Mouse (Mus musculus): ENCODE results near the gene Clec9a. TPM values are rescaled to one million over a fixed set of nuclear protein-coding genes. Genes with fewer than 3 reads are reported as not detected.
A peak's percentile ranks its signal among the peaks of the same experiment; 100 is the strongest.

Clec9a gene
- 0.23 and 0.26 TPM in 2 replicates for polyA plus RNA-seq (2014; fragmentation: Nextera tagmentation; extraction: Ambion mirVana)

GRCm38 (mm10) chr6:129408562-129408961, at the start of gene Clec9a:
Clec9a (plus strand) TSS chr6:129408862.
- WGBS: 90% methylated on average over 2 of the region's 2 CpGs
- H3K27me3 ChIP-seq (ENCODE audit: control insufficient read depth, insufficient read depth, low read length): no peaks in the 10 kb centered on the region
- no peak within 1 kb of the TSS for H3K9ac ChIP-seq (ENCODE audit: low read length)
- H3K4me2 ChIP-seq: no peak within 1 kb of the TSS
- H3K27ac ChIP-seq (ENCODE audit: low read depth, low read length): no peak within 1 kb of the TSS
- ATAC-seq (ENCODE audit: low FRiP score) (no peak), DNase-seq (ENCODE audit: low spot score, missing footprints) (no peak)
- H3K4me1 ChIP-seq (ENCODE audit: control insufficient read depth, insufficient read depth, low read length): no peaks in the 10 kb centered on the region
- no peak within 1 kb of the TSS for H3K4me3 ChIP-seq (ENCODE audit: low read depth, low read length)
- H3K36me3 ChIP-seq (ENCODE audit: control insufficient read depth, insufficient read depth, low read length): no peaks in the 10 kb centered on the region
- no peaks in the 10 kb centered on the region for H3K9me3 ChIP-seq (ENCODE audit: control insufficient read depth, low read length)

- ATAC-seq (ENCODE audit: low FRiP score) (no peak), DNase-seq (ENCODE audit: low spot score, missing footprints) (peak; percentile 47)
- WGBS: 88% methylated on average over 2 of the region's 2 CpGs
- H3K4me1 ChIP-seq (ENCODE audit: control insufficient read depth, insufficient read depth, low read length): no peaks in the 10 kb centered on the region
- H3K9me3 ChIP-seq (ENCODE audit: control insufficient read depth, low read length): no peaks in the 10 kb centered on the region
- no peak overlapping the region for H3K4me3 ChIP-seq (ENCODE audit: low read depth, low read length)
- H3K27me3 ChIP-seq (ENCODE audit: control insufficient read depth, insufficient read depth, low read length): no peaks in the 10 kb centered on the region
- H3K36me3 ChIP-seq (ENCODE audit: control insufficient read depth, insufficient read depth, low read length): no peaks in the 10 kb centered on the region
- no peak overlapping the region for H3K4me2 ChIP-seq
- H3K9ac ChIP-seq (ENCODE audit: low read length): no peak overlapping the region
- H3K27ac ChIP-seq (ENCODE audit: low read depth, low read length): no peak overlapping the region
Measured at GRCm38 (mm10) chr6:129359515-129359914, 49.1 kb upstream of the Clec9a start.

- no peak for DNase-seq (ENCODE audit: low spot score, missing footprints)
Measured at GRCm38 (mm10) chr6:129363942-129364341, 44.7 kb upstream of the Clec9a start.

GRCm38 (mm10) chr6:129365959-129366359, 42.7 kb upstream of the Clec9a start:
- peak; percentile 71 for ATAC-seq (ENCODE audit: low FRiP score)
- Histone ChIP-seq H3K9ac (ENCODE audit: low read length) (no peak overlapping the region), H3K4me1 (ENCODE audit: control insufficient read depth, insufficient read depth, low read length) (no peaks in the 10 kb centered on the region), H3K4me3 (ENCODE audit: low read depth, low read length) (no peak overlapping the region), H3K36me3 (ENCODE audit: control insufficient read depth, insufficient read depth, low read length) (no peaks in the 10 kb centered on the region), H3K27ac (ENCODE audit: low read depth, low read length) (no peak overlapping the region), H3K4me2 (no peak overlapping the region), H3K9me3 (ENCODE audit: control insufficient read depth, low read length) (no peaks in the 10 kb centered on the region), H3K27me3 (ENCODE audit: control insufficient read depth, insufficient read depth, low read length) (no peaks in the 10 kb centered on the region)
- peak; percentile 89 for DNase-seq (ENCODE audit: low spot score, missing footprints)
- 18% methylated on average over 6 of the region's 6 CpGs for WGBS

More at GRCm38 (mm10) chr6:129363942-129364341, 44.7 kb upstream of the Clec9a start:
- no peak for ATAC-seq (ENCODE audit: low FRiP score)
- Histone ChIP-seq H3K9ac (ENCODE audit: low read length) (no peak overlapping the region), H3K4me3 (ENCODE audit: low read depth, low read length) (no peak overlapping the region), H3K27me3 (ENCODE audit: control insufficient read depth, insufficient read depth, low read length) (no peaks in the 10 kb centered on the region), H3K9me3 (ENCODE audit: control insufficient read depth, low read length) (no peaks in the 10 kb centered on the region), H3K27ac (ENCODE audit: low read depth, low read length) (no peak overlapping the region), H3K4me2 (no peak overlapping the region), H3K36me3 (ENCODE audit: control insufficient read depth, insufficient read depth, low read length) (no peaks in the 10 kb centered on the region), H3K4me1 (ENCODE audit: control insufficient read depth, insufficient read depth, low read length) (no peaks in the 10 kb centered on the region)
- 42% methylated on average over 1 of the region's 1 CpGs for WGBS

- DNase-seq (ENCODE audit: low spot score, missing footprints): no peak
- Histone ChIP-seq H3K9me3 (ENCODE audit: control insufficient read depth, low read length) (no peaks in the 10 kb centered on the region), H3K4me1 (ENCODE audit: control insufficient read depth, insufficient read depth, low read length) (no peaks in the 10 kb centered on the region), H3K4me2 (no peak overlapping the region), H3K9ac (ENCODE audit: low read length) (no peak overlapping the region), H3K27me3 (ENCODE audit: control insufficient read depth, insufficient read depth, low read length) (no peaks in the 10 kb centered on the region), H3K27ac (ENCODE audit: low read depth, low read length) (no peak overlapping the region), H3K36me3 (ENCODE audit: control insufficient read depth, insufficient read depth, low read length) (no peaks in the 10 kb centered on the region), H3K4me3 (ENCODE audit: low read depth, low read length) (no peak overlapping the region)
- ATAC-seq (ENCODE audit: low FRiP score): no peak
- WGBS: 68% methylated on average over 7 of the region's 7 CpGs
Measured at GRCm38 (mm10) chr6:129369374-129370132, 39.1 kb upstream of the Clec9a start.

- WGBS: 93% methylated on average over 2 of the region's 2 CpGs
- Histone ChIP-seq H3K9me3 (ENCODE audit: control insufficient read depth, low read length) (no peaks in the 10 kb centered on the region), H3K36me3 (ENCODE audit: control insufficient read depth, insufficient read depth, low read length) (no peaks in the 10 kb centered on the region), H3K9ac (ENCODE audit: low read length) (no peak overlapping the region), H3K4me3 (ENCODE audit: low read depth, low read length) (no peak overlapping the region), H3K27me3 (ENCODE audit: control insufficient read depth, insufficient read depth, low read length) (no peaks in the 10 kb centered on the region), H3K4me1 (ENCODE audit: control insufficient read depth, insufficient read depth, low read length) (no peaks in the 10 kb centered on the region), H3K4me2 (no peak overlapping the region), H3K27ac (ENCODE audit: low read depth, low read length) (no peak overlapping the region)
- ATAC-seq (ENCODE audit: low FRiP score) (no peak), DNase-seq (ENCODE audit: low spot score, missing footprints) (no peak)
Measured at GRCm38 (mm10) chr6:129374937-129375471, 33.7 kb upstream of the Clec9a start.

- no peak for DNase-seq (ENCODE audit: low spot score, missing footprints)
- WGBS: 69% methylated on average over 4 of the region's 4 CpGs
- ATAC-seq (ENCODE audit: low FRiP score): no peak
- Histone ChIP-seq H3K4me1 (ENCODE audit: control insufficient read depth, insufficient read depth, low read length) (no peaks in the 10 kb centered on the region), H3K4me3 (ENCODE audit: low read depth, low read length) (no peak overlapping the region), H3K27ac (ENCODE audit: low read depth, low read length) (no peak overlapping the region), H3K9me3 (ENCODE audit: control insufficient read depth, low read length) (no peaks in the 10 kb centered on the region), H3K9ac (ENCODE audit: low read length) (no peak overlapping the region), H3K36me3 (ENCODE audit: control insufficient read depth, insufficient read depth, low read length) (no peaks in the 10 kb centered on the region), H3K4me2 (no peak overlapping the region), H3K27me3 (ENCODE audit: control insufficient read depth, insufficient read depth, low read length) (no peaks in the 10 kb centered on the region)
Measured at GRCm38 (mm10) chr6:129380454-129380853, 28.2 kb upstream of the Clec9a start.

- Histone ChIP-seq H3K27ac (ENCODE audit: low read depth, low read length) (no peak overlapping the region), H3K4me3 (ENCODE audit: low read depth, low read length) (no peak overlapping the region), H3K9ac (ENCODE audit: low read length) (no peak overlapping the region), H3K36me3 (ENCODE audit: control insufficient read depth, insufficient read depth, low read length) (no peaks in the 10 kb centered on the region), H3K9me3 (ENCODE audit: control insufficient read depth, low read length) (no peaks in the 10 kb centered on the region), H3K4me2 (no peak overlapping the region), H3K27me3 (ENCODE audit: control insufficient read depth, insufficient read depth, low read length) (no peaks in the 10 kb centered on the region), H3K4me1 (ENCODE audit: control insufficient read depth, insufficient read depth, low read length) (no peaks in the 10 kb centered on the region)
- no peak for ATAC-seq (ENCODE audit: low FRiP score)
- DNase-seq (ENCODE audit: low spot score, missing footprints): no peak
- 88% methylated on average over 1 of the region's 1 CpGs for WGBS
Measured at GRCm38 (mm10) chr6:129381736-129382135, 26.9 kb upstream of the Clec9a start.

GRCm38 (mm10) chr6:129383466-129383865, 25.2 kb upstream of the Clec9a start:
- Histone ChIP-seq H3K36me3 (ENCODE audit: control insufficient read depth, insufficient read depth, low read length) (no peaks in the 10 kb centered on the region), H3K9me3 (ENCODE audit: control insufficient read depth, low read length) (no peaks in the 10 kb centered on the region), H3K27me3 (ENCODE audit: control insufficient read depth, insufficient read depth, low read length) (no peaks in the 10 kb centered on the region), H3K4me1 (ENCODE audit: control insufficient read depth, insufficient read depth, low read length) (no peaks in the 10 kb centered on the region), H3K9ac (ENCODE audit: low read length) (no peak overlapping the region), H3K27ac (ENCODE audit: low read depth, low read length) (no peak overlapping the region), H3K4me2 (no peak overlapping the region), H3K4me3 (ENCODE audit: low read depth, low read length) (no peak overlapping the region)
- WGBS: 85% methylated on average over 3 of the region's 3 CpGs
- ATAC-seq (ENCODE audit: low FRiP score): no peak
- DNase-seq (ENCODE audit: low spot score, missing footprints): no peak

All from midbrain, embryonic 11.5 days (tissue).